Mouse (Mus musculus) brain, adult 2 months (tissue): Measurements from ENCODE around the gene Sf3b2.
"Not testable (repeated sequence)": the region's sequence is repeated elsewhere in the genome, so short reads cannot be mapped to it uniquely, and the experiment has no call there.

Experiments
- DNase-seq: peaks from one replicate; pipeline ENCODE4 v3.0.0; 2011; ENCODE audit warnings: low read depth, low spot score

Sf3b2 gene

GRCm38 (mm10) chr19:5272801-5273733 lies 22.2 kb downstream of the Sf3b2 start, which contains the start of gene Pacs1:
TSS of gene Pacs1 (minus strand) at chr19:5273119.
- peak; percentile 91 for DNase-seq

- DNase-seq, result no peak
Measured at GRCm38 (mm10) chr19:5272326-5272795, 22.9 kb downstream of the Sf3b2 start.

- no peak for DNase-seq
Measured at GRCm38 (mm10) chr19:5271430-5271829, 23.8 kb downstream of the Sf3b2 start.

GRCm38 (mm10) chr19:5269392-5269791 lies 25.9 kb downstream of the Sf3b2 start:
- DNase-seq, result no peak

- no peak for DNase-seq
Measured at GRCm38 (mm10) chr19:5268875-5269274, 26.4 kb downstream of the Sf3b2 start.

GRCm38 (mm10) chr19:5268017-5268416 lies 27.2 kb downstream of the Sf3b2 start:
- DNase-seq, result no peak

- DNase-seq, result no peak
Measured at GRCm38 (mm10) chr19:5267015-5267414, 28.2 kb downstream of the Sf3b2 start.

GRCm38 (mm10) chr19:5257140-5257539 lies 38.1 kb downstream of the Sf3b2 start:
- DNase-seq, result no peak

GRCm38 (mm10) chr19:5236981-5237380 lies 58.3 kb downstream of the Sf3b2 start:
- not testable (repeated sequence) for DNase-seq

- DNase-seq, result peak; percentile 31
Measured at GRCm38 (mm10) chr19:5232696-5233095, 62.6 kb downstream of the Sf3b2 start.

- DNase-seq, result no peak
Measured at GRCm38 (mm10) chr19:5230110-5230509, 65.1 kb downstream of the Sf3b2 start.

- DNase-seq, result no peak
Measured at GRCm38 (mm10) chr19:5224624-5225023, 70.6 kb downstream of the Sf3b2 start.

GRCm38 (mm10) chr19:5224077-5224476 lies 71.2 kb downstream of the Sf3b2 start:
- DNase-seq, result no peak
